Mouse (Mus musculus) retina, postnatal 7 days (tissue): ENCODE measurements around the gene Cyp2d22.

Experiments
- DNase-seq: peaks from one replicate; pipeline ENCODE4 v3.0.0-alpha.2; 2012; ENCODE audit warnings: low read depth, low spot score

Cyp2d22 gene

GRCm38 (mm10) chr15:82346580-82347302 lies 33.3 kb downstream of the Cyp2d22 start:
- no peak for DNase-seq

GRCm38 (mm10) chr15:82345820-82346470 lies 34.1 kb downstream of the Cyp2d22 start:
- DNase-seq: peak; percentile 99

GRCm38 (mm10) chr15:82344971-82345370 lies 35.1 kb downstream of the Cyp2d22 start:
- DNase-seq: no peak

GRCm38 (mm10) chr15:82343368-82344287 lies 36.4 kb downstream of the Cyp2d22 start:
- no peak for DNase-seq

- DNase-seq: no peak
These were observed 37.5 kb downstream of the Cyp2d22 start for GRCm38 (mm10) chr15:82342543-82342935.

GRCm38 (mm10) chr15:82341675-82342542 lies 38.2 kb downstream of the Cyp2d22 start:
- no peak for DNase-seq

GRCm38 (mm10) chr15:82341036-82341501 lies 39.0 kb downstream of the Cyp2d22 start:
- no peak for DNase-seq

- no peak for DNase-seq
These were observed 39.5 kb downstream of the Cyp2d22 start for GRCm38 (mm10) chr15:82340414-82341035.

- DNase-seq: no peak
These were observed 40.3 kb downstream of the Cyp2d22 start for GRCm38 (mm10) chr15:82339634-82340254.

GRCm38 (mm10) chr15:82339150-82339549 lies 40.9 kb downstream of the Cyp2d22 start:
- no peak for DNase-seq

GRCm38 (mm10) chr15:82338593-82339112 lies 41.4 kb downstream of the Cyp2d22 start, which contains the start of the genes Naga, Pheta2 and Smdt1:
Naga (minus strand) TSS chr15:82338925.
Pheta2 (plus strand) TSS chr15:82338942.
Smdt1 (plus strand) TSS chr15:82338959.
- peak; percentile 96 for DNase-seq

- no peak for DNase-seq
These were observed 42.2 kb downstream of the Cyp2d22 start for GRCm38 (mm10) chr15:82337875-82338274.

- no peak for DNase-seq
These were observed 43.4 kb downstream of the Cyp2d22 start for GRCm38 (mm10) chr15:82336629-82337028.

GRCm38 (mm10) chr15:82335194-82335593 lies 44.9 kb downstream of the Cyp2d22 start:
- DNase-seq: no peak

GRCm38 (mm10) chr15:82325382-82325781 lies 54.7 kb downstream of the Cyp2d22 start:
- DNase-seq: no peak

- no peak for DNase-seq
These were observed 57.9 kb downstream of the Cyp2d22 start for GRCm38 (mm10) chr15:82322195-82322594.
